Mouse (Mus musculus) forebrain, embryonic 11.5 days (tissue): ENCODE measurements around the gene Slc30a4. TPM values are rescaled to one million over a fixed set of nuclear protein-coding genes. Genes with fewer than 3 reads are reported as not detected.
A peak's percentile ranks its signal among the peaks of the same experiment; 100 is the strongest.

Source experiments
- ATAC-seq: fragments of 200-750 bp; cut with Nextera tagmentation; replicated peaks from 2 replicates; pipeline ENCODE4 v1.8.0; 2017; ENCODE audit warnings: moderate TSS enrichment; ENCODE audit not compliant: low FRiP score
- DNase-seq: peaks from one replicate; pipeline ENCODE4 v3.0.0-alpha.2; 2017; ENCODE audit warnings: low spot score
- H3K27ac ChIP-seq: fragments of 300-500 bp; sonication (generic); 2 replicates; pipeline ENCODE4 v1.5.1; 2014; ENCODE audit warnings: low read depth, low read length
- H3K27me3 ChIP-seq: fragments of 300-500 bp; sonication (generic); 2 replicates; pipeline ENCODE4 v1.6.1; 2014; ENCODE audit warnings: mild to moderate bottlenecking, low read length, mixed read lengths; ENCODE audit not compliant: control insufficient read depth, insufficient read depth
- H3K36me3 ChIP-seq: fragments of 300-500 bp; sonication (generic); 2 replicates; pipeline ENCODE4 v1.6.1; 2014; ENCODE audit warnings: mild to moderate bottlenecking, low read length, moderate library complexity, mixed read lengths; ENCODE audit not compliant: control insufficient read depth, insufficient read depth
- H3K4me1 ChIP-seq: fragments of 300-500 bp; sonication (generic); replicated peaks from 2 replicates; pipeline ENCODE4 v1.6.1; 2014; ENCODE audit warnings: low read length, mixed read lengths; ENCODE audit not compliant: control insufficient read depth, insufficient read depth
- H3K4me2 ChIP-seq: fragments of 300-500 bp; sonication (generic); 2 replicates; pipeline ENCODE4 v1.6.1; 2014; ENCODE audit warnings: low read depth, mild to moderate bottlenecking, low read length, moderate library complexity, mixed read lengths; ENCODE audit not compliant: severe bottlenecking
- H3K4me3 ChIP-seq: fragments of 300-500 bp; sonication (generic); 2 replicates; pipeline ENCODE4 v1.5.1; 2014; ENCODE audit warnings: low read depth, low read length
- H3K9ac ChIP-seq: fragments of 300-500 bp; sonication (generic); 2 replicates; pipeline ENCODE4 v1.6.1; 2014; ENCODE audit warnings: low read length
- H3K9me3 ChIP-seq: fragments of 300-500 bp; sonication (generic); 2 replicates; pipeline ENCODE4 v1.6.1; 2016; ENCODE audit warnings: low read length, mixed read lengths; ENCODE audit not compliant: control insufficient read depth
- WGBS: fragments of 180-500 bp; shearing (Covaris S2); extraction: QIAGEN DNeasy Blood & Tissue Kit; methylation state at CpG from one replicate; pipeline ENCODE4 v1.1.7; 2014; 5-methylcytosine and 5-hydroxymethylcytosine counted together
- polyA plus RNA-seq: library from polyadenylated mRNA; unstranded; fragments of >200 nt; fragmentation: Nextera tagmentation; extraction: Ambion mirVana; gene quantifications from 2 replicates; pipeline ENCODE4 v1.2.1, GENCODE M21; 2014

Slc30a4 gene
- polyA plus RNA-seq, result 6.8 and 9.6 TPM in 2 replicates

DNA sequence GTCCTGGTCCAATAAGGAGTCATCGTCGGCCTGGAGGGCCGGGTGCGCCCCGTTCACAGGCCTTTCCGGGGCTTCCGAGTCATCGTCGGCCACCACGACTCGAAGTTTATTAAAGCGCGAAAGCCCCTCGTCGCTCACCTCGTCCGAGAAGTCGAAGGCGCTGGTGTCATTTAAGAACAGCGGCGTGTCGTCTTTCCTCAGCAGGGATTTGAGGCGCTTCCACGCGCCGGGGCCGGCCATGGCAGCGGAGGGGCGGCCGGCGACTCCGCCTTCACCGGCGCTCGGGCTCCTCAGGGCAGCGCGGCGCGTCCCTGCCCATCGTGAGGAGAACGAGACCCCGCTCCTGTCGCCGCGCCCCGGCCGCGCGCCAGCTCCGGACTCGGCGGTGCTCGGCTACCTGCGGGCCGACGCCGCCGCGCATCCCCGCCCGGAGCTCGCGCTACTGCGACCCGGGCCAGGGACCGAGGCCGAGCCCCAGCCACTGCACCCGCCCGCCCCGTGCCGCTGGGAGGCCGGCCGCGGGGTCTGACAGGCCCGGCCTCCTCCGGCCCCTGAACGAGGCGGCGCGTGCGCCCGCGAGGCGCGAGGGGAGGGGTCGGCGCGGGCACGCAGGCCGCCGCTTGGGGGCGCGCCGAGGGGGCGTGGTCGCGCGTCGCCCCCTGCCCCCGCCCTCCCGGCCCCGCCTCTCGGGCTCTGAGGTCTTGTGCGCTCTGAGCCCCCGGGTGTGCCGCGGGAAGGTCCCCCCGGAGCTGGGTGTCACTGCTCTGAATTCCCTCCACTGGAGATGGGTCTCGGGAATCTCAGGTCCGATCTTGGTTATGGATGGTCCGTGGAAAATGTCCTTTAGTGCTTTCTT is at the start of gene Slc30a4:
TSS of gene Slc30a4 (minus strand) at position 483 of the 856 bp plus-strand sequence.
- Histone ChIP-seq H3K4me3 (peak within 1 kb of the TSS; percentile 68), H3K36me3 (no peaks in the 10 kb centered on the region), H3K4me2 (peak within 1 kb of the TSS; percentile 66), H3K9ac (peak within 1 kb of the TSS; percentile 75), H3K27me3 (no peaks in the 10 kb centered on the region), H3K9me3 (no peaks in the 10 kb centered on the region), H3K27ac (no peak within 1 kb of the TSS), H3K4me1 (peaks cover 2% of the 10 kb centered on the region; the same call in 1 of the 2 replicates)
- ATAC-seq (peak; percentile 99), DNase-seq (peak; percentile 88)
- under 1% methylated on average over 77 of the region's 111 CpGs for WGBS

DNA sequence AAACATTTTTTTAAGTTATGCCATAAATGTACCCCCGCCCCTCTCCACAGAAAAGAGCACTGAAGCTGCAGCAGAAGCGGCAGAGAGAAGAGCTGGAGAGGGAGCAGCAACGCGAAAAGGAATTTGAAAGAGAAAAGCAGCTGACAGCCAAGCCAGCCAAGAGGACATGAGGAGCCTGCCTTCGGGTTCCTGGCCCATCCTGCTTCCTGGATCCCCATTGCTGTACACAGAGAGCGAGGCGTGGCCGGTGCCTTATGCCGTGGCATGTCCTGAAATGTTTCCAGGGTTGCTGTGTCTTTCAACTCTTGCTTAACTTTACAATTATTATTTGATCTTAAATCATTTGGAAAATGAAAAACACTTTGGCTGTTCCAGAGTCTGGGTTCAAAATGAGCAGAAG is 44.0 kb upstream of the Slc30a4 start:
- Histone ChIP-seq H3K27ac (no peak overlapping the region), H3K4me1 (no peaks in the 10 kb centered on the region; the same call in 1 of the 2 replicates), H3K9me3 (no peaks in the 10 kb centered on the region), H3K4me2 (no peak overlapping the region), H3K36me3 (no peaks in the 10 kb centered on the region), H3K9ac (no peak overlapping the region), H3K4me3 (no peak overlapping the region), H3K27me3 (no peaks in the 10 kb centered on the region)
- ATAC-seq (no peak), DNase-seq (no peak)
- WGBS, result 92% methylated on average over 9 of the region's 9 CpGs

- Histone ChIP-seq H3K9me3 (no peaks in the 10 kb centered on the region), H3K4me3 (peak overlapping the region; percentile 75), H3K36me3 (no peaks in the 10 kb centered on the region), H3K4me1 (peaks cover 5% of the 10 kb centered on the region; the same call in 1 of the 2 replicates), H3K27ac (no peak overlapping the region), H3K27me3 (no peaks in the 10 kb centered on the region), H3K9ac (peak overlapping the region; percentile 92), H3K4me2 (peak overlapping the region; percentile 50)
- ATAC-seq, result no peak
- no peak for DNase-seq
- WGBS, result 43% methylated on average over 7 of the region's 7 CpGs
Observed at GRCm38 (mm10) chr2:122739023-122739422, 36.6 kb upstream of the Slc30a4 start.

- Histone ChIP-seq H3K4me1 (peaks cover 5% of the 10 kb centered on the region; the same call in 1 of the 2 replicates), H3K4me2 (peak within 1 kb of the TSS; percentile 50), H3K27ac (peak within 1 kb of the TSS; percentile 73), H3K4me3 (peak within 1 kb of the TSS; percentile 75), H3K36me3 (no peaks in the 10 kb centered on the region), H3K27me3 (no peaks in the 10 kb centered on the region), H3K9me3 (no peaks in the 10 kb centered on the region), H3K9ac (peak within 1 kb of the TSS; percentile 92)
- ATAC-seq (peak; percentile 96), DNase-seq (peak; percentile 94)
- under 1% methylated on average over 49 of the region's 59 CpGs for WGBS
Observed at GRCm38 (mm10) chr2:122737894-122738830, 35.7 kb upstream of the Slc30a4 start, which contains the start of gene Bloc1s6. Bloc1s6 (plus strand) TSS chr2:122738503.

DNA sequence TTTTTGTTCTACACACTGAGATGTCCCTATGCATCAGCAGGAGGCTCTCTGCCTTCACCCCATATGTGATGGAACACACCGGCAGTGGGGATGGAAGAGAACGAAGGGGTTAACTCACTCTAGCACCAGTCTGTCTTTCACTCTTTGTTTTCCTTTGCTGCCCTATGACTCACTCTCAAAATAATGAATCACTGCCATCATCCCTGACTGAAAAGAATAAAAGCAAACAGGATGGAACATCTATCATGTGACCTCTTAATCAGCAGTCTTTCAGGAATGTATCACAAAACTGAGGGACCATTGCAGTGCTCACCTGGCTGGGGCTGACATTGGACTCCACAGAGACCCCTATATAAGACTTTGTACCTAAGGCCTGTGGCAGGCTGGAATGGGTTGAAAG is 29.0 kb upstream of the Slc30a4 start:
- Histone ChIP-seq H3K4me3 (no peak overlapping the region), H3K27ac (no peak overlapping the region), H3K36me3 (no peaks in the 10 kb centered on the region), H3K9ac (no peak overlapping the region), H3K9me3 (no peaks in the 10 kb centered on the region), H3K4me2 (no peak overlapping the region), H3K27me3 (no peaks in the 10 kb centered on the region), H3K4me1 (no peaks in the 10 kb centered on the region)
- ATAC-seq (no peak), DNase-seq (no peak)
- 77% methylated on average over 2 of the region's 2 CpGs for WGBS

- DNase-seq (peak; percentile 57), ATAC-seq (no peak)
- Histone ChIP-seq H3K9ac (no peak overlapping the region), H3K4me3 (no peak overlapping the region), H3K9me3 (no peaks in the 10 kb centered on the region), H3K4me2 (no peak overlapping the region), H3K27me3 (no peaks in the 10 kb centered on the region), H3K27ac (no peak overlapping the region), H3K4me1 (no peaks in the 10 kb centered on the region), H3K36me3 (no peaks in the 10 kb centered on the region)
- WGBS, result 54% methylated on average over 10 of the region's 10 CpGs
Observed at GRCm38 (mm10) chr2:122725604-122726003, 23.1 kb upstream of the Slc30a4 start.

- Histone ChIP-seq H3K4me1 (no peaks in the 10 kb centered on the region), H3K4me3 (no peak overlapping the region), H3K4me2 (no peak overlapping the region), H3K36me3 (no peaks in the 10 kb centered on the region), H3K27me3 (no peaks in the 10 kb centered on the region), H3K27ac (no peak overlapping the region), H3K9ac (no peak overlapping the region), H3K9me3 (no peaks in the 10 kb centered on the region)
- WGBS, result 91% methylated on average over 3 of the region's 3 CpGs
- DNase-seq (no peak), ATAC-seq (no peak)
Observed at GRCm38 (mm10) chr2:122720564-122720963, 18.1 kb upstream of the Slc30a4 start.

GRCm38 (mm10) chr2:122719232-122719631 is 16.8 kb upstream of the Slc30a4 start:
- Histone ChIP-seq H3K4me1 (no peaks in the 10 kb centered on the region), H3K36me3 (no peaks in the 10 kb centered on the region), H3K9ac (no peak overlapping the region), H3K27me3 (no peaks in the 10 kb centered on the region), H3K4me3 (no peak overlapping the region), H3K27ac (no peak overlapping the region), H3K9me3 (no peaks in the 10 kb centered on the region), H3K4me2 (no peak overlapping the region)
- ATAC-seq (no peak), DNase-seq (no peak)
- 75% methylated on average over 1 of the region's 1 CpGs for WGBS
